Mouse (Mus musculus): ENCODE results near the gene 1500009L16Rik. TPM values are rescaled to one million over a fixed set of nuclear protein-coding genes. Genes with fewer than 3 reads are reported as not detected.

1500009L16Rik gene
- polyA plus RNA-seq, 1 experiment from 2014 or later = 15.7 TPM

DNA sequence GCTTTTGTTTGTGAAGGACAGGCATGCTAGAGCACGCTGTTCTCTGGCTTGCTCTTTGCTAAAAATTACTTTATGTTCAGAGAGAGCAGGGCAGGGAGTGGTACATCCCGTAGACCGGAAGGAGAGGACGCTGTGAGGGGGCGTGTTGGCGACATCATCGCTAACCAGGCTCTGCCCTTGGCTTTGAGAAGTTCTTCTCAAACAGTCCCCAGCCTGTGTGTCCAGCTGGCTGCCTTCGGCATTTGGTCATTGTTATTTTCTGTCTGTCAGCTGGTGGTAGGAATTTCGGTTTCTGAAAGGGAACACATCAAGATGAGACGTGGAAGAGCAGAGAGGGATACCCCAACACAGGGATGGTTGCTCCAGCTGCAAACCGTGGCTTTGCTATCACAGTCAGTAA, 3.5 kb downstream of the 1500009L16Rik start:
- WGBS = 65% methylated on average over 11 of the region's 11 CpGs
- no peaks in the 10 kb centered on the region for H3K36me3 ChIP-seq
- H3K27ac ChIP-seq (ENCODE audit: poor library complexity, severe bottlenecking) = no peak overlapping the region
- H3K4me1 ChIP-seq (replicated peaks) = peaks cover 20% of the 10 kb centered on the region
- H3K4me3 ChIP-seq = no peak overlapping the region
- no peak overlapping the region for H3K9ac ChIP-seq
- peaks cover 2% of the 10 kb centered on the region; the same call in 1 of the 2 replicates for H3K9me3 ChIP-seq (replicated peaks)
- ATAC-seq (ENCODE audit: insufficient number of reproducible peaks, low FRiP score) = no peak
- 0 out of 2 replicates have a peak overlapping the region, but pooled peaks have one; percentile 9 for H3K4me2 ChIP-seq
- H3K27me3 ChIP-seq (replicated peaks) = no peaks in the 10 kb centered on the region

DNA sequence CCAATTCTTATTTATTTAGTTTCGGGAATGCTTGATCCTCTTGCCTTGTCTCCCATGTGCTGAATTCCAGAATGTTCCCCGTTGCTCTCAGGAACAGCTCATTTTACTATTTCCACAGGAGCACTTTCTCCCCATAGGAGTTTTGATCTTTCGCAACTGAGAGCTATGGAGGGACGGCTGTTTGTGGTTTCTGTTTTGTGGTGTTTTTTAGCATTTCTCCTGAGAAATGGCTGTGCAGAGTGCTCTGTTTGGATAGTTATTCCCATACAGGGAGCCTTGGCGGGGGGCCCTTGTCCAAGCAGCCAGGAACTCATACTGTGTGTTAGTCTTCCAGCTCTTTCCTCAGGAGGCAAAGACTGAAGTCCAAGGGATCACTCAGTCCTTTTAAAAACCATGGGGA, 5.2 kb downstream of the 1500009L16Rik start:
- Histone ChIP-seq H3K4me1 (replicated peaks) (peaks cover 14% of the 10 kb centered on the region), H3K27me3 (replicated peaks) (no peaks in the 10 kb centered on the region), H3K4me3 (no peak overlapping the region), H3K36me3 (no peaks in the 10 kb centered on the region), H3K9ac (no peak overlapping the region), H3K4me2 (no peak overlapping the region), H3K9me3 (replicated peaks) (peaks cover 2% of the 10 kb centered on the region; the same call in 1 of the 2 replicates), H3K27ac (ENCODE audit: poor library complexity, severe bottlenecking) (no peak overlapping the region)
- WGBS = 85% methylated on average over 5 of the region's 5 CpGs
- no peak for ATAC-seq (ENCODE audit: insufficient number of reproducible peaks, low FRiP score)

GRCm38 (mm10) chr10:83728529-83728928, 5.9 kb downstream of the 1500009L16Rik start:
- Histone ChIP-seq H3K27me3 (replicated peaks) (no peaks in the 10 kb centered on the region), H3K4me2 (no peak overlapping the region), H3K36me3 (no peaks in the 10 kb centered on the region), H3K9ac (no peak overlapping the region), H3K27ac (ENCODE audit: poor library complexity, severe bottlenecking) (no peak overlapping the region), H3K9me3 (replicated peaks) (peaks cover 2% of the 10 kb centered on the region; the same call in 1 of the 2 replicates), H3K4me1 (replicated peaks) (peaks cover 10% of the 10 kb centered on the region), H3K4me3 (no peak overlapping the region)
- no peak for ATAC-seq (ENCODE audit: insufficient number of reproducible peaks, low FRiP score)
- WGBS = 60% methylated on average over 6 of the region's 6 CpGs

DNA sequence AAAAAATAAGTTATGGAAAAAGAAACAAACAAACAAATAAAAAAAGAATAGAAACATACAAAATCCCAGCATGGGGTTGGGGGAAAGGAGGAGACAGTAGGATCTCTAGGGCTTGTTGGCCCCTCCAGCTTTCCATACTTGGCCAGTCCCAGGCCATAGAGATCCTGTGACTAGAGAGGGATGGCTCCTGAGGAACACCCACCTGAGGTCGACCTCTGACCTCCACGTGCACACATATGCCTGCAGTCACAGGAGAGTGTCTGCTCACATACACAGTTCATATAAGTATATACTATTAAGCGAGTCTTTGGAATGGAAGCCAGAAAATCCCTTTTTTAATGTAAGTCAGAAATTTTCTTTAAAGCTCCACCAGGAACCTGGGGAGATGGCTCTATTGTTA, 6.4 kb downstream of the 1500009L16Rik start:
- Histone ChIP-seq H3K36me3 (no peaks in the 10 kb centered on the region), H3K4me1 (replicated peaks) (peaks cover 8% of the 10 kb centered on the region), H3K27ac (ENCODE audit: poor library complexity, severe bottlenecking) (no peak overlapping the region), H3K9me3 (replicated peaks) (peaks cover 2% of the 10 kb centered on the region; the same call in 1 of the 2 replicates), H3K4me3 (no peak overlapping the region), H3K27me3 (replicated peaks) (no peaks in the 10 kb centered on the region), H3K9ac (no peak overlapping the region), H3K4me2 (no peak overlapping the region)
- ATAC-seq (ENCODE audit: insufficient number of reproducible peaks, low FRiP score) = no peak
- WGBS = 73% methylated on average over 3 of the region's 3 CpGs

GRCm38 (mm10) chr10:83729492-83729891, 6.8 kb downstream of the 1500009L16Rik start:
- Histone ChIP-seq H3K27ac (ENCODE audit: poor library complexity, severe bottlenecking) (no peak overlapping the region), H3K27me3 (replicated peaks) (no peaks in the 10 kb centered on the region), H3K4me1 (replicated peaks) (peaks cover 8% of the 10 kb centered on the region), H3K4me2 (no peak overlapping the region), H3K36me3 (no peaks in the 10 kb centered on the region), H3K4me3 (no peak overlapping the region), H3K9ac (no peak overlapping the region), H3K9me3 (replicated peaks) (peaks cover 5% of the 10 kb centered on the region; the same call in 1 of the 2 replicates)
- WGBS = 24% methylated on average over 7 of the region's 7 CpGs
- ATAC-seq (ENCODE audit: insufficient number of reproducible peaks, low FRiP score) = no peak

DNA sequence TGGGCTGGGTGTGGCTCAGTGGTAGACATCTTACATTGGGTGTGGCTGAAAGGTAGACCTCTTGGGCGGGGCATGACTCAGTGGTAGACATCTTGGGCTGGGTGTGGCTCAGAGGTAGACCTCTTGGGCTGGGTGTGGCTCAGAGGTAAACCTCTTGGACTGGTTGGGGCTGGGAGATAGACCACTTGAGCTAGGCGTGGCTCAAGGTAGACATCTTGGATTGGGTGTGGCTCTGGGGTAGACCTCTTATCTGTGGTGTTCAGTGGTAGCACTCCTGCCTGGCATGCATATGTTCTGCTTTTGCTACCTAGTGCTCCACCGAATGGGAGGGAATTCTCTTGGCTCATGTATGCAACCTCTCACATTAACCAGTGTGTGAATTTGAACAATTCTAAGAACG, 11.1 kb downstream of the 1500009L16Rik start:
- no peak overlapping the region for H3K27ac ChIP-seq (ENCODE audit: poor library complexity, severe bottlenecking)
- no peaks in the 10 kb centered on the region for H3K36me3 ChIP-seq
- no peak overlapping the region for H3K9ac ChIP-seq
- peaks cover 6% of the 10 kb centered on the region; the same call in 1 of the 2 replicates for H3K9me3 ChIP-seq (replicated peaks)
- no peak for ATAC-seq (ENCODE audit: insufficient number of reproducible peaks, low FRiP score)
- WGBS = 87% methylated on average over 4 of the region's 4 CpGs
- no peak overlapping the region for H3K4me2 ChIP-seq
- peaks cover 5% of the 10 kb centered on the region; the same call in 1 of the 2 replicates for H3K4me1 ChIP-seq (replicated peaks)
- no peak overlapping the region for H3K4me3 ChIP-seq
- H3K27me3 ChIP-seq (replicated peaks) = no peaks in the 10 kb centered on the region

- no peaks in the 10 kb centered on the region for H3K27me3 ChIP-seq (replicated peaks)
- peaks cover 22% of the 10 kb centered on the region for H3K9me3 ChIP-seq (replicated peaks)
- ATAC-seq (ENCODE audit: insufficient number of reproducible peaks, low FRiP score) = no peak
- peaks cover 4% of the 10 kb centered on the region for H3K36me3 ChIP-seq
- peaks cover 8% of the 10 kb centered on the region; the same call in 1 of the 2 replicates for H3K4me1 ChIP-seq (replicated peaks)
- no peak overlapping the region for H3K27ac ChIP-seq (ENCODE audit: poor library complexity, severe bottlenecking)
- WGBS = 59% methylated on average over 15 of the region's 15 CpGs
- H3K9ac ChIP-seq = no peak overlapping the region
- no peak overlapping the region for H3K4me3 ChIP-seq
- H3K4me2 ChIP-seq = peak overlapping the region; percentile 25; the same call in 1 of the 2 replicates
Observed at GRCm38 (mm10) chr10:83738996-83739655, 16.5 kb downstream of the 1500009L16Rik start.

DNA sequence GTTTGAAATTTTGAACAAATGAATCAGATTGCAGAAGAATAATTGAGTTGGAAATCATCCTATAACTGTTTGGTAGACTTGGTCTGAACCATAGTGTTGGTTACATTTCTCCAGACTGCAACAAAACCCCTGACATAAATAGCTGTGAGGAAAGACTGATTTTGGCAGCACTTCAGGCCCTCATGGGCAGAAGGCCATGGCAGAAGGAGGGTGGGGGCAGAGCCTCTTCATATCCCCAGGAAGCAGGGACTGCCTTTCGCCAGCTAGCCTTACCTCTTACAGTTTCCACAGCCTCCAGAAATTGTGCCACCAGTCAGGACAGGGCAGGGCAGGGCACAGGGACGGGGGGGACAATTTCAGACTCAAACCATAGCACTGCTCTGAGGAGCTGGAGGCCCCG, 22.0 kb downstream of the 1500009L16Rik start:
- WGBS = 87% methylated on average over 3 of the region's 3 CpGs
- no peak overlapping the region for H3K4me2 ChIP-seq
- no peak overlapping the region for H3K27ac ChIP-seq (ENCODE audit: poor library complexity, severe bottlenecking)
- peaks cover 8% of the 10 kb centered on the region; the same call in 1 of the 2 replicates for H3K4me1 ChIP-seq (replicated peaks)
- no peak for ATAC-seq (ENCODE audit: insufficient number of reproducible peaks, low FRiP score)
- no peaks in the 10 kb centered on the region for H3K27me3 ChIP-seq (replicated peaks)
- H3K9ac ChIP-seq = no peak overlapping the region
- peaks cover 4% of the 10 kb centered on the region for H3K36me3 ChIP-seq
- no peak overlapping the region for H3K4me3 ChIP-seq
- peaks cover 20% of the 10 kb centered on the region for H3K9me3 ChIP-seq (replicated peaks)

DNA sequence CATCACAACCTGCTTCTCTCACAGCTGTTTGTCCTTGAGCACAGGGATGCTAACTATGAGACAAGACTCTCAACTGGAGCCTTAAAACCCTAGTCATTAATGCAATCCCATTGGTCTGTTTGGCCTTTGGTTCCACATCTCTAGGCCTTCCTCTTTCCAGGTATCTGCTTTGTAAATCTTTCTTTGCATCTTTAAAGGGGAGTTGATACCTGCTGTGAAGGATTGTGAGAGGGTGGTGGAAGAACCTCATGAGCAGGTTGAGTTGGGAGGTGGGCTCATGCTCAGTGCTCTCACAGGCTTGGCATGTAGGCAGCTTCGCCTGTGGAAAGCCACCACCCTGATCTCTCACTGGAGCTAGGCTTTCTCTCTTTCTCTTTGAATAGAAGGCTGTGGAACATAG, 30.4 kb downstream of the 1500009L16Rik start:
- no peak for ATAC-seq (ENCODE audit: insufficient number of reproducible peaks, low FRiP score)
- Histone ChIP-seq H3K9ac (no peak overlapping the region), H3K4me1 (replicated peaks) (peaks cover 8% of the 10 kb centered on the region; the same call in 1 of the 2 replicates), H3K27me3 (replicated peaks) (no peaks in the 10 kb centered on the region), H3K4me3 (no peak overlapping the region), H3K27ac (ENCODE audit: poor library complexity, severe bottlenecking) (no peak overlapping the region), H3K9me3 (replicated peaks) (no peaks in the 10 kb centered on the region), H3K36me3 (no peaks in the 10 kb centered on the region), H3K4me2 (no peak overlapping the region)
- 68% methylated on average over 1 of the region's 1 CpGs for WGBS

GRCm38 (mm10) chr10:83757343-83757962, 34.8 kb downstream of the 1500009L16Rik start:
- Histone ChIP-seq H3K27ac (ENCODE audit: poor library complexity, severe bottlenecking) (no peak overlapping the region), H3K9ac (no peak overlapping the region), H3K27me3 (replicated peaks) (no peaks in the 10 kb centered on the region), H3K36me3 (no peaks in the 10 kb centered on the region), H3K9me3 (replicated peaks) (no peaks in the 10 kb centered on the region), H3K4me2 (no peak overlapping the region), H3K4me1 (replicated peaks) (peaks cover 17% of the 10 kb centered on the region), H3K4me3 (no peak overlapping the region)
- no peak for ATAC-seq (ENCODE audit: insufficient number of reproducible peaks, low FRiP score)
- WGBS = 69% methylated on average over 17 of the region's 17 CpGs

- Histone ChIP-seq H3K4me2 (no peak overlapping the region), H3K4me3 (no peak overlapping the region), H3K9me3 (replicated peaks) (0 out of 2 replicates have a peak, but pooled peaks cover 3% of the 10 kb centered on the region), H3K36me3 (no peaks in the 10 kb centered on the region), H3K4me1 (replicated peaks) (peaks cover 17% of the 10 kb centered on the region), H3K27me3 (replicated peaks) (no peaks in the 10 kb centered on the region), H3K9ac (no peak overlapping the region), H3K27ac (ENCODE audit: poor library complexity, severe bottlenecking) (no peak overlapping the region)
- WGBS = 81% methylated on average over 13 of the region's 13 CpGs
- ATAC-seq (ENCODE audit: insufficient number of reproducible peaks, low FRiP score) = no peak
Observed at GRCm38 (mm10) chr10:83758732-83759131, 36.1 kb downstream of the 1500009L16Rik start.
